In the genomic region with DNA sequence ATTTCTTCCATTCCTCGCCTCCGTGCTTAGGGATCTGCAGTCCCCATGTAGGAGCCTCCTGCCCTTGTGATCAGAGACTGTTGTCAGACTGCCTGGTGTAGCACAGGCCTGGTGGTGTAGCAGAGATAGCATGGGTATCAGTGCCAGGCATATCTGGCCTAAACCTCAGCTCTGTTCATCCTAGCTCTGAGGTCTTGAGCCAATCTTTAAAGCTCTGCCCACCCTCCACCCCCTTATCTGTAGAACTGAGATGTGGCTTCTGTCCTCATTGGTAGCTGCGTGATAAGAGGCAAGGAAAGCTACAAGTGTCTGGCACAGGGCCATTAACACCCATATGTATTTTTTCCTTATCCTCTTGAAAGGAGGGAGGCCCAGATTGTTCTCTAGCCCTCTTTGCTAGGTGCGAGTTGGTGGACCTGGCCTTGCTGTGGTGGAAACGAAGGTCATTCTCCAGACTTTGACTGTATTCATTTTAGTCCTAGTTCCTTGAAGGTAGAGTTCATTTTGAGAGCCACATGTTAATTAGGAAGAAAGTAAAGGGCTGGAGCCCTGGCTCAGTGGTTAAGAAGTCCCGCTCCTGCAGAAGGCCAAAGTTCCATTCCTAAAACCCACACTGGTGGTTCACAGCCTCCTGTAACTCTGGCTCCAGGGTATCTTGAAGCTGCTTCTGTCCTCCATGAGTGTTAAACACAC, we compare ENCODE assay signal across 15 mouse cellular contexts. TPM values are rescaled to one million over a fixed set of nuclear protein-coding genes. Genes with fewer than 3 reads are reported as not detected.
DNase-seq lines count a peak whose midpoint lies in the region; ATAC-seq lines count a peak whose summit lies in the region.
"Had no signal": no experiment of that assay in that cellular context is flagged by ENCODE, and none has a peak within 500 bp of the region (broad histone marks: within the 10 kb centered on the region; RNA-seq: fewer than 3 reads in every experiment).

No protein-coding gene starts in this region.

- 0 out of 2 replicates have a peak, but pooled peaks cover 3% of the 10 kb centered on the region for H3K36me3 ChIP-seq in limb, embryonic 12.5 days
- no peaks in the 10 kb centered on the region for H3K36me3 ChIP-seq in limb, embryonic 10.5 days
- H3K36me3 ChIP-seq in liver, embryonic 11.5 days (ENCODE audit: control insufficient read depth, insufficient read depth, low read length), result no peaks in the 10 kb centered on the region
- H3K36me3 ChIP-seq in stomach, embryonic 14.5 days (ENCODE audit: control insufficient read depth, insufficient read depth, low read length), result no peaks in the 10 kb centered on the region
- no peaks in the 10 kb centered on the region for H3K36me3 ChIP-seq in midbrain, embryonic 16.5 days (ENCODE audit: control insufficient read depth, insufficient read depth, low read length)
- H3K36me3 ChIP-seq: kidney, embryonic 15.5 days; midbrain, embryonic 15.5 days; neural tube, embryonic 13.5 days had no signal

- H3K9me3 ChIP-seq in limb, embryonic 12.5 days, result no peaks in the 10 kb centered on the region
- no peaks in the 10 kb centered on the region for H3K9me3 ChIP-seq in limb, embryonic 10.5 days (replicated peaks)
- no peaks in the 10 kb centered on the region for H3K9me3 ChIP-seq in liver, embryonic 11.5 days (ENCODE audit: control insufficient read depth, low read length)
- no peaks in the 10 kb centered on the region for H3K9me3 ChIP-seq in stomach, embryonic 14.5 days (ENCODE audit: control insufficient read depth, low read depth, low read length)
- H3K9me3 ChIP-seq in midbrain, embryonic 16.5 days (replicated peaks; ENCODE audit: control insufficient read depth, low read length, poor library complexity, severe bottlenecking), result no peaks in the 10 kb centered on the region
- H3K9me3 ChIP-seq: forebrain, embryonic 13.5 days; kidney, embryonic 15.5 days; midbrain, embryonic 15.5 days; neural tube, embryonic 13.5 days had no signal

- no peak overlapping the region for H3K27ac ChIP-seq in limb, embryonic 12.5 days
- H3K27ac ChIP-seq in limb, embryonic 10.5 days, result no peak overlapping the region
- H3K27ac ChIP-seq in liver, embryonic 11.5 days (ENCODE audit: low read depth, low read length), result no peak overlapping the region
- peak overlapping the region; percentile 21; the same call in 1 of the 2 replicates for H3K27ac ChIP-seq in stomach, embryonic 14.5 days (ENCODE audit: low read length)
- H3K27ac ChIP-seq in midbrain, embryonic 16.5 days (ENCODE audit: low read length), result no peak overlapping the region
- H3K27ac ChIP-seq: forebrain, embryonic 13.5 days; hindbrain, embryonic 14.5 days; kidney, embryonic 15.5 days; midbrain, embryonic 15.5 days; neural tube, embryonic 13.5 days had no signal

- H3K4me1 ChIP-seq in limb, embryonic 12.5 days (replicated peaks), result peaks cover 10% of the 10 kb centered on the region
- H3K4me1 ChIP-seq in limb, embryonic 10.5 days, result peaks cover 25% of the 10 kb centered on the region
- H3K4me1 ChIP-seq in liver, embryonic 11.5 days (replicated peaks; ENCODE audit: control insufficient read depth, insufficient read depth, low read length), result peaks cover 84% of the 10 kb centered on the region
- peaks cover 12% of the 10 kb centered on the region; the same call in 1 of the 2 replicates for H3K4me1 ChIP-seq in stomach, embryonic 14.5 days (ENCODE audit: control insufficient read depth, insufficient read depth, low read length)
- H3K4me1 ChIP-seq in midbrain, embryonic 16.5 days (ENCODE audit: control insufficient read depth, insufficient read depth, low read length), result peaks cover 10% of the 10 kb centered on the region

- DNase-seq in limb, embryonic 10.5 days (ENCODE audit: low spot score), result no peak
- DNase-seq in c-Kit-positive CD71-positive TER-119-positive erythroid progenitor cells, embryonic 14.5 days (ENCODE audit: low spot score), result peak; percentile 80
- peak; percentile 40 for DNase-seq in liver, embryonic 11.5 days (ENCODE audit: low spot score)
- no peak for DNase-seq in right cerebral cortex, adult 18-20 months
- DNase-seq: cerebellum, adult 9-10 months; gastrocnemius, postnatal 10 days; layer of hippocampus, adult 9-11 months had no signal

- 0 out of 2 replicates have a peak overlapping the region, but pooled peaks have one; percentile 18 for H3K9ac ChIP-seq in limb, embryonic 12.5 days (replicated peaks)
- no peak overlapping the region for H3K9ac ChIP-seq in liver, embryonic 11.5 days (ENCODE audit: low read depth, low read length)
- H3K9ac ChIP-seq in stomach, embryonic 14.5 days (replicated peaks; ENCODE audit: low read depth, low read length), result no peak overlapping the region
- no peak overlapping the region for H3K9ac ChIP-seq in midbrain, embryonic 16.5 days (ENCODE audit: low read depth, low read length)
- H3K9ac ChIP-seq: forebrain, embryonic 13.5 days; hindbrain, embryonic 14.5 days; kidney, embryonic 15.5 days; midbrain, embryonic 15.5 days; neural tube, embryonic 13.5 days had no signal

- H3K27me3 ChIP-seq in limb, embryonic 12.5 days, result no peaks in the 10 kb centered on the region
- H3K27me3 ChIP-seq in limb, embryonic 10.5 days (ENCODE audit: low read depth, poor library complexity, severe bottlenecking), result no peaks in the 10 kb centered on the region
- H3K27me3 ChIP-seq in liver, embryonic 11.5 days (replicated peaks; ENCODE audit: control insufficient read depth, insufficient read depth, low read length), result no peaks in the 10 kb centered on the region
- H3K27me3 ChIP-seq in stomach, embryonic 14.5 days (ENCODE audit: control insufficient read depth, insufficient read depth, low read length), result no peaks in the 10 kb centered on the region
- H3K27me3 ChIP-seq in midbrain, embryonic 16.5 days (ENCODE audit: control insufficient read depth, insufficient read depth, low read depth, low read length), result no peaks in the 10 kb centered on the region
- H3K27me3 ChIP-seq: forebrain, embryonic 13.5 days; kidney, embryonic 15.5 days; midbrain, embryonic 15.5 days; neural tube, embryonic 13.5 days had no signal

- H3K4me2 ChIP-seq in limb, embryonic 12.5 days, result no peak overlapping the region
- no peak overlapping the region; the same call in 1 of the 2 replicates for H3K4me2 ChIP-seq in liver, embryonic 11.5 days
- H3K4me2 ChIP-seq in stomach, embryonic 14.5 days (replicated peaks; ENCODE audit: low read depth, low read length), result no peak overlapping the region
- H3K4me2 ChIP-seq in midbrain, embryonic 16.5 days (ENCODE audit: low read length), result no peak overlapping the region
- H3K4me2 ChIP-seq: forebrain, embryonic 13.5 days; hindbrain, embryonic 14.5 days; kidney, embryonic 15.5 days; midbrain, embryonic 15.5 days; neural tube, embryonic 13.5 days had no signal

- ATAC-seq in limb, embryonic 12.5 days (ENCODE audit: insufficient number of reproducible peaks, insufficient read depth, low FRiP score, low TSS enrichment, low read depth), result no peak
- peak; percentile 92 for ATAC-seq in liver, embryonic 11.5 days (replicated peaks; ENCODE audit: low FRiP score)
- ATAC-seq in stomach, embryonic 14.5 days (ENCODE audit: insufficient number of reproducible peaks, insufficient read depth, low FRiP score, low read depth), result peak; percentile 59; the same call in 1 of the 2 replicates
- no peak for ATAC-seq in midbrain, embryonic 16.5 days
- ATAC-seq: forebrain, embryonic 13.5 days; midbrain, embryonic 15.5 days had no signal

- WGBS in limb, embryonic 12.5 days, result 93% methylated on average over 6 of the region's 6 CpGs
- WGBS in limb, embryonic 10.5 days, result 95% methylated on average over 6 of the region's 6 CpGs
- WGBS in liver, embryonic 11.5 days, result 47% methylated on average over 6 of the region's 6 CpGs
- WGBS in stomach, embryonic 14.5 days, result 78% methylated on average over 6 of the region's 6 CpGs
- WGBS in midbrain, embryonic 16.5 days, result 92% methylated on average over 6 of the region's 6 CpGs

- no peak overlapping the region for H3K4me3 ChIP-seq in limb, embryonic 12.5 days (replicated peaks)
- no peak overlapping the region for H3K4me3 ChIP-seq in limb, embryonic 10.5 days
- no peak overlapping the region for H3K4me3 ChIP-seq in liver, embryonic 11.5 days (ENCODE audit: low read depth, low read length)
- no peak overlapping the region for H3K4me3 ChIP-seq in stomach, embryonic 14.5 days (ENCODE audit: low read depth, low read length)
- H3K4me3 ChIP-seq in midbrain, embryonic 16.5 days (ENCODE audit: low read depth, low read length), result no peak overlapping the region
- H3K4me3 ChIP-seq: forebrain, embryonic 13.5 days; kidney, embryonic 15.5 days; midbrain, embryonic 15.5 days; neural tube, embryonic 13.5 days had no signal

RNA-seq across cellular contexts. Expression of gene Ccdc12, which starts 12.4 kb away (rescaled TPM):
- polyA plus RNA-seq in limb, embryonic 12.5 days (2016; fragmentation: Nextera tagmentation; extraction: Ambion mirVana), result 126 and 133 TPM in 2 replicates
- polyA plus RNA-seq in limb, embryonic 10.5 days (2016; fragmentation: Nextera tagmentation; extraction: Ambion mirVana), result 164 and 175 TPM in 2 replicates
- 161 TPM in 2 replicates for polyA plus RNA-seq in liver, embryonic 11.5 days (2014; fragmentation: Nextera tagmentation; extraction: Ambion mirVana)
- polyA plus RNA-seq in stomach, embryonic 14.5 days (2014; fragmentation: Nextera tagmentation; extraction: Ambion mirVana), result 138 TPM in 2 replicates
- polyA plus RNA-seq in midbrain, embryonic 16.5 days (2015; fragmentation: Nextera tagmentation; extraction: Ambion mirVana), result 93.3 and 103 TPM in 2 replicates

RNA-seq across cellular contexts. Expression of gene Nbeal2, which starts 14.8 kb away (rescaled TPM):
- 1.1 and 1.6 TPM in 2 replicates for polyA plus RNA-seq in limb, embryonic 12.5 days (2016; fragmentation: Nextera tagmentation; extraction: Ambion mirVana)
- polyA plus RNA-seq in limb, embryonic 10.5 days (2016; fragmentation: Nextera tagmentation; extraction: Ambion mirVana), result 0.73 and 0.76 TPM in 2 replicates
- polyA plus RNA-seq in liver, embryonic 11.5 days (2014; fragmentation: Nextera tagmentation; extraction: Ambion mirVana), result 8.0 TPM in 2 replicates
- 4.3 and 4.5 TPM in 2 replicates for polyA plus RNA-seq in stomach, embryonic 14.5 days (2014; fragmentation: Nextera tagmentation; extraction: Ambion mirVana)
- 5.2 and 6.1 TPM in 2 replicates for polyA plus RNA-seq in midbrain, embryonic 16.5 days (2015; fragmentation: Nextera tagmentation; extraction: Ambion mirVana)

RNA-seq across cellular contexts. Expression of gene Nradd, which starts 44.5 kb away (rescaled TPM):
- polyA plus RNA-seq in limb, embryonic 12.5 days (2016; fragmentation: Nextera tagmentation; extraction: Ambion mirVana), result 62.7 and 67.1 TPM in 2 replicates
- polyA plus RNA-seq in limb, embryonic 10.5 days (2016; fragmentation: Nextera tagmentation; extraction: Ambion mirVana), result 52.8 and 60.6 TPM in 2 replicates
- 8.2 and 9.9 TPM in 2 replicates for polyA plus RNA-seq in liver, embryonic 11.5 days (2014; fragmentation: Nextera tagmentation; extraction: Ambion mirVana)
- polyA plus RNA-seq in stomach, embryonic 14.5 days (2014; fragmentation: Nextera tagmentation; extraction: Ambion mirVana), result 17.6 and 19.4 TPM in 2 replicates
- 25.5 and 27.1 TPM in 2 replicates for polyA plus RNA-seq in midbrain, embryonic 16.5 days (2015; fragmentation: Nextera tagmentation; extraction: Ambion mirVana)

Comparison
In these comparisons a context has a peak if more than half of its experiments do, and no peak if none do; other contexts are left out.
1. ATAC-seq: peak in liver, embryonic 11.5 days (single experiment) and stomach, embryonic 14.5 days (single experiment); none in limb, embryonic 12.5 days (single experiment) and midbrain, embryonic 16.5 days (single experiment).
2. DNase-seq: peak in c-Kit-positive CD71-positive TER-119-positive erythroid progenitor cells, embryonic 14.5 days (single experiment) and liver, embryonic 11.5 days (single experiment); none in limb, embryonic 10.5 days (single experiment) and right cerebral cortex, adult 18-20 months (single experiment).